Mouse (Mus musculus) lung, embryonic 16.5 days (tissue): ENCODE measurements around the gene Zfp791. TPM values are rescaled to one million over a fixed set of nuclear protein-coding genes. Genes with fewer than 3 reads are reported as not detected.
A peak's percentile ranks its signal among the peaks of the same experiment; 100 is the strongest.
"Not testable (repeated sequence)": the region's sequence is repeated elsewhere in the genome, so short reads cannot be mapped to it uniquely, and the experiment has no call there.

Experiments
- ATAC-seq: fragments of 200-750 bp; cut with Nextera tagmentation; 2 replicates; pipeline ENCODE4 v1.8.0; 2017; ENCODE audit warnings: low read depth, mild to moderate bottlenecking, moderate library complexity
- H3K27ac ChIP-seq: fragments of 300-500 bp; sonication (generic); 2 replicates; pipeline ENCODE4 v1.5.1; 2014; ENCODE audit warnings: mild to moderate bottlenecking, control low read depth, low read length
- H3K27me3 ChIP-seq: fragments of 300-500 bp; sonication (generic); 2 replicates; pipeline ENCODE4 v1.6.1; 2014; ENCODE audit warnings: low read depth, low read length, mixed read lengths; ENCODE audit not compliant: control insufficient read depth, insufficient read depth
- H3K36me3 ChIP-seq: fragments of 300-500 bp; sonication (generic); 2 replicates; pipeline ENCODE4 v1.6.1; 2014; ENCODE audit warnings: low read length; ENCODE audit not compliant: control insufficient read depth, insufficient read depth
- H3K4me1 ChIP-seq: fragments of 300-500 bp; sonication (generic); replicated peaks from 2 replicates; pipeline ENCODE4 v1.6.1; 2014; ENCODE audit warnings: low read length, mixed read lengths; ENCODE audit not compliant: control insufficient read depth, insufficient read depth
- H3K4me2 ChIP-seq: fragments of 300-500 bp; sonication (generic); 2 replicates; pipeline ENCODE4 v1.6.1; 2014; ENCODE audit warnings: low read depth, low read length, control low read depth
- H3K4me3 ChIP-seq: fragments of 300-500 bp; sonication (generic); 2 replicates; pipeline ENCODE4 v1.5.1; 2014; ENCODE audit warnings: mild to moderate bottlenecking, low read length, control low read depth
- H3K9ac ChIP-seq: fragments of 300-500 bp; sonication (generic); 2 replicates; pipeline ENCODE4 v1.6.1; 2014; ENCODE audit warnings: low read length, control low read depth
- H3K9me3 ChIP-seq: fragments of 300-500 bp; sonication (generic); 2 replicates; pipeline ENCODE4 v1.6.1; 2016; ENCODE audit warnings: low read length; ENCODE audit not compliant: control insufficient read depth
- WGBS: fragments of 180-500 bp; shearing (Covaris S2); extraction: QIAGEN DNeasy Blood & Tissue Kit; methylation state at CpG from one replicate; pipeline ENCODE4 v1.1.7; 2014; 5-methylcytosine and 5-hydroxymethylcytosine counted together
- polyA plus RNA-seq: library from polyadenylated mRNA; unstranded; fragments of >200 nt; fragmentation: Nextera tagmentation; extraction: Ambion mirVana; gene quantifications from 2 replicates; pipeline ENCODE4 v1.2.1, GENCODE M21; 2015

Zfp791 gene
- polyA plus RNA-seq, 1 experiment from 2014 or later, result 3.7 TPM

- no peak overlapping the region for H3K4me2 ChIP-seq
- peaks cover 21% of the 10 kb centered on the region for H3K36me3 ChIP-seq
- no peak for ATAC-seq
- no peak overlapping the region for H3K4me3 ChIP-seq
- WGBS, result 81% methylated on average over 11 of the region's 11 CpGs
- H3K9me3 ChIP-seq, result no peaks in the 10 kb centered on the region
- no peaks in the 10 kb centered on the region for H3K27me3 ChIP-seq
- H3K4me1 ChIP-seq, result no peaks in the 10 kb centered on the region
- H3K9ac ChIP-seq, result no peak overlapping the region
- no peak overlapping the region for H3K27ac ChIP-seq
These were observed 32.0 kb downstream of the Zfp791 start for GRCm38 (mm10) chr8:85090856-85091255.

DNA sequence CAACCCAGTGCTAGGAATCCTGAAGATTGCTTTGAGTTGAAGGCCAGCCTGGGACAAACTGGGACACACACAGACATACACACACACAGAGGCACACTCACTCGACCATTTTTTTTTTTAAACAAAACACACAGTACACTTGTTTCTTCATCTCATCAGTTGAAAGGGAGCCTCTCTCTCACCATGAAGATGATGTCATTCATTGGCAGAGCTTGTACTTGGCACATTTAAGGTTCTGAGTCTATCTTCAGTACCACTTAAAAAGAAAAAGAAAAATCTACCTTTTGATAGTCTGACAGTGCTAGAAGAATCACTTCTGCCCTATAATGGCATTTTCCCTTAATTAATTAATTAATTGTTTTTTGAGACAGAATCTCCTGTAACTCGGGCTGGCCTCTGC, 34.1 kb downstream of the Zfp791 start:
- no peak overlapping the region for H3K4me2 ChIP-seq
- peaks cover 4% of the 10 kb centered on the region for H3K4me1 ChIP-seq
- no peaks in the 10 kb centered on the region for H3K9me3 ChIP-seq
- H3K4me3 ChIP-seq, result no peak overlapping the region
- WGBS, result 70% methylated on average over 2 of the region's 2 CpGs
- H3K27ac ChIP-seq, result no peak overlapping the region
- H3K36me3 ChIP-seq, result peaks cover 20% of the 10 kb centered on the region
- H3K9ac ChIP-seq, result no peak overlapping the region
- ATAC-seq, result no peak
- no peaks in the 10 kb centered on the region for H3K27me3 ChIP-seq

DNA sequence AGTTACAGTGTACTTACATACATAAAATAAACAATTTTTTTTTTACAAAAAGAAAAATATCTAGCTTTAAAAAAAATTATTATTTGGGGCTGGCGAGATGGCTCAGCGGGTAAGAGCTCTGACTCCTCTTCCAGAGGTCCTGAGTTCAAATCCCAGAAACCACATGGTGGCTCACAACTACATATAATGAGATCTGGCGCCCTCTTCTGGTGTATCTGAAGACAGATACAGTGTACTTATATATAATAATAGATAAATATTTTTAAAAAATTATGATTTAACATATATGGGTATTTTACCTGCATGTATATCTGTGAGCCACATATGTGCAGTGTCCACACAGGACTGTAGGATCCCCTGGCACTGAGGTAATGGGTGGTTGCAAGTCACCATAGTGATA, 36.7 kb downstream of the Zfp791 start:
- no peaks in the 10 kb centered on the region for H3K9me3 ChIP-seq
- no peak overlapping the region for H3K4me3 ChIP-seq
- ATAC-seq, result no peak
- no peak overlapping the region for H3K9ac ChIP-seq
- 76% methylated on average over 3 of the region's 3 CpGs for WGBS
- H3K27ac ChIP-seq, result no peak overlapping the region
- H3K4me2 ChIP-seq, result no peak overlapping the region
- peaks cover 18% of the 10 kb centered on the region for H3K36me3 ChIP-seq
- peaks cover 18% of the 10 kb centered on the region for H3K4me1 ChIP-seq
- H3K27me3 ChIP-seq, result no peaks in the 10 kb centered on the region

- H3K27ac ChIP-seq, result no peak overlapping the region
- no peaks in the 10 kb centered on the region for H3K9me3 ChIP-seq
- H3K27me3 ChIP-seq, result no peaks in the 10 kb centered on the region
- H3K4me3 ChIP-seq, result no peak overlapping the region
- H3K36me3 ChIP-seq, result peaks cover 15% of the 10 kb centered on the region
- WGBS, result 80% methylated on average over 8 of the region's 8 CpGs
- H3K4me2 ChIP-seq, result no peak overlapping the region
- no peak for ATAC-seq
- no peak overlapping the region for H3K9ac ChIP-seq
- H3K4me1 ChIP-seq, result peaks cover 23% of the 10 kb centered on the region
These were observed 38.3 kb downstream of the Zfp791 start for GRCm38 (mm10) chr8:85084633-85085032.

DNA sequence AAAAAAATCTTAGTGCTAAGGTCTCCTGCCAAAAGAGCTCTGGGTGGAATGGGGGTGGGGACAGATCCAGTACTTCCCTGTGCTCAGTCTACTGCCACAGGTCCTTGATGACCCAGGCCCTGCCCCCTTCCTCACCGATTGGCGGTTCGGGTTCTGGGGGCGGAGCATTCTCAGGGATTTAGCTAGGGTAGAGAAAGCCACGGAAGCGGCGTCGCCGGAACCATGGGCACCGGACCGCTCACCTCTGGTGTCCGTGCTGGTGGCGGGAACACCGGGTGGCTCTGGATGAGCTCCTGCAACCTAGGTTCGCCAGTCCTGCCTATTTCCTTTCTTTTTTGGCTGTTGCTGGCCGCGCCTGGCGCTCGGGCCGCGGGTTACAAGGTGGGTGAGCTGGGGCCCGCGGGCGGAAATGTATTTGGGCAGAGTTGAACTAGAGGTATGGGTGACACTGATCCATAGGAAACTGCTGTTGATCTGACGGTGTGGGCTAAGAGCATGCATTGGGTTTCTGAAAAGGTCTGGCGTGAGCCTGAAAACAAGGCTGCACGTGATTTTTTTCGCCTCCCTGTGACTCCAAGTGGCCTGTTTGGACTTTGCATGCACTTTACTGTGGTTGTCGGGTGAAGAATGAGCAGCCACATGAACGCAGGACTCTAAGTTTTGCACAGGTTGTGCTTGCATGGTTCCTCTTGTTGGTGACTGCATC, 39.6 kb downstream of the Zfp791 start, which contains the start of gene Man2b1:
TSS of gene Man2b1 (plus strand) at position 163 of the 706 bp plus-strand sequence.
- peak; percentile 95 for ATAC-seq
- Histone ChIP-seq H3K4me1 (peaks cover 26% of the 10 kb centered on the region), H3K27ac (peak within 1 kb of the TSS; percentile 35; the same call in 1 of the 2 replicates), H3K9me3 (no peaks in the 10 kb centered on the region), H3K27me3 (no peaks in the 10 kb centered on the region), H3K4me3 (peak within 1 kb of the TSS; percentile 67), H3K9ac (peak within 1 kb of the TSS; percentile 76), H3K4me2 (peak within 1 kb of the TSS; percentile 67), H3K36me3 (peaks cover 13% of the 10 kb centered on the region)
- 1% methylated on average over 30 of the region's 30 CpGs for WGBS

GRCm38 (mm10) chr8:85082169-85082568, 40.7 kb downstream of the Zfp791 start:
- H3K36me3 ChIP-seq, H3K4me2 ChIP-seq, H3K9ac ChIP-seq, H3K27me3 ChIP-seq, H3K27ac ChIP-seq, ATAC-seq, H3K4me3 ChIP-seq, H3K9me3 ChIP-seq: not testable (repeated sequence)
- WGBS, result 86% methylated on average over 4 of the region's 4 CpGs
- peaks cover 26% of the 10 kb centered on the region for H3K4me1 ChIP-seq

- H3K4me3 ChIP-seq, result peak within 1 kb of the TSS; percentile 95
These were observed 41.7 kb downstream of the Zfp791 start, which contains the start of gene Wdr83 for GRCm38 (mm10) chr8:85081216-85081555. Gene Wdr83 (minus strand): TSS chr8:85081306.

DNA sequence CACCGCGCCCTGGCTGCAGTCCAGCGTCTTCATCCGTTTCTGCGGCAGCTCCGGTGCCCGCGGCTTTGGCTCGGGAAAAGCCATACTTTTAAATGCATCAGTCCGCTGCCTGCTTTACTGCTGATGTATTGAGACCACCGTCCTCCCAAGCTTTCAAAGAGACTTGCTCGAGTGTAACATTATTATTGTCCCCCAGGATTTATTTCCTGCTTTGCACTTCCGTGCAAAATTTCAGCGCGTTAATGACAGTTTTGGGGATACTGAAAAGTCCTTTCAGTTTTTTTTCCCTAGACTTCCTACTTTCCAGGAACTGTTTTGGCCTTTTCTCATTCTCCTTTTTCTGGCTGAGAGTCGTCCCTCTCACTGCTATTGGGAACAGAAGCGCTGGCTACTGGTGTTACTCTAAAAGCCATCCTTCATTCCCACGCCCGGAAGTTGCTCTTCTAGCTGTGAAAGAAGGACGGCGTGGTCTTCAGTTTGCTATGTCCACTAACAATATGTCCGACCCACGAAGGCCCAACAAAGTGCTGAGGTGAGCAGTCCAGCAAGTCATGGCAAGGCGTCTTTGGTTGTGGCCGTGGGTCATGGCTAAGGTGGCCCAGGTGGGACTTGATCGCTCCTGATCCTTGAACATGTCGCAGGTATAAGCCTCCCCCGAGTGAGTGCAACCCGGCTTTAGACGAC, 42.2 kb downstream of the Zfp791 start, which contains the start of gene Wdr83os:
TSS of gene Wdr83os (plus strand) at position 209 of the 684 bp plus-strand sequence.
- Histone ChIP-seq H3K27ac (peak within 1 kb of the TSS; percentile 83), H3K4me1 (peaks cover 26% of the 10 kb centered on the region), H3K27me3 (no peaks in the 10 kb centered on the region), H3K36me3 (peaks cover 12% of the 10 kb centered on the region), H3K9me3 (no peaks in the 10 kb centered on the region), H3K9ac (peak within 1 kb of the TSS; percentile 90), H3K4me2 (peak within 1 kb of the TSS; percentile 94), H3K4me3 (peak within 1 kb of the TSS; percentile 95)
- peak; percentile 16; the same call in 1 of the 2 replicates for ATAC-seq
- under 1% methylated on average over 30 of the region's 30 CpGs for WGBS

More at GRCm38 (mm10) chr8:85081216-85081555, 41.7 kb downstream of the Zfp791 start, which contains the start of gene Wdr83:
- Histone ChIP-seq H3K4me2 (peak within 1 kb of the TSS; percentile 94), H3K4me1 (peaks cover 26% of the 10 kb centered on the region), H3K27ac (peak within 1 kb of the TSS; percentile 83), H3K9me3 (no peaks in the 10 kb centered on the region), H3K9ac (peak within 1 kb of the TSS; percentile 90), H3K36me3 (peaks cover 11% of the 10 kb centered on the region; the same call in 1 of the 2 replicates), H3K27me3 (no peaks in the 10 kb centered on the region)
- 1% methylated on average over 9 of the region's 9 CpGs for WGBS
- peak; percentile 71 for ATAC-seq

- Histone ChIP-seq H3K4me1 (peaks cover 26% of the 10 kb centered on the region), H3K36me3 (peaks cover 16% of the 10 kb centered on the region), H3K9me3 (no peaks in the 10 kb centered on the region), H3K27me3 (no peaks in the 10 kb centered on the region), H3K4me2 (peak overlapping the region; percentile 94), H3K27ac (peak overlapping the region; percentile 83), H3K4me3 (peak overlapping the region; percentile 95), H3K9ac (peak overlapping the region; percentile 90)
- under 1% methylated on average over 25 of the region's 25 CpGs for WGBS
- ATAC-seq, result no peak
These were observed 42.7 kb downstream of the Zfp791 start for GRCm38 (mm10) chr8:85080214-85080531.
